Mouse (Mus musculus) ES-E14 (cell line): ENCODE measurements around the gene Clcnka. TPM values are rescaled to one million over a fixed set of nuclear protein-coding genes. Genes with fewer than 3 reads are reported as not detected.
A peak's percentile ranks its signal among the peaks of the same experiment; 100 is the strongest.

Experiments used
- DNase-seq: peaks from one replicate; pipeline ENCODE4 v3.0.0-alpha.2; 2013; ENCODE audit warnings: low read depth, low spot score
- H3K27ac ChIP-seq: 2 replicates; pipeline ENCODE4 v1.5.1; 2012; ENCODE audit warnings: low read depth, mild to moderate bottlenecking, low read length, moderate library complexity, mixed read lengths; ENCODE audit not compliant: poor library complexity, insufficient read depth, severe bottlenecking
- H3K36me3 ChIP-seq: 2 replicates; pipeline ENCODE4 v1.6.1; 2012; ENCODE audit warnings: mild to moderate bottlenecking, low read length, moderate library complexity, mixed read lengths; ENCODE audit not compliant: control insufficient read depth, poor library complexity, insufficient read depth, severe bottlenecking
- H3K4me1 ChIP-seq, 2 experiments: fragments of 150-350 bp in 1 of 2; sonication (generic) in 1 of 2; 2 replicates each; pipeline ENCODE4 v1.6.1; 2012; ENCODE audit warnings: low read length in 2 of 2, mild to moderate bottlenecking in 1 of 2, mixed read lengths in 1 of 2; ENCODE audit not compliant: control insufficient read depth in 2 of 2, insufficient read depth in 2 of 2, poor library complexity in 1 of 2
- H3K4me3 ChIP-seq, 2 experiments: fragments of 150-350 bp in 1 of 2; sonication (generic) in 1 of 2; 2 replicates each; pipeline ENCODE4 v1.5.1; 2012; ENCODE audit warnings: low read length in 2 of 2, low read depth in 1 of 2, mild to moderate bottlenecking in 1 of 2, mixed read lengths in 1 of 2; ENCODE audit not compliant: insufficient read depth in 1 of 2, poor library complexity in 1 of 2, severe bottlenecking in 1 of 2
- H3K9ac ChIP-seq: 2 replicates; pipeline ENCODE4 v1.6.1; 2012; ENCODE audit warnings: low read depth, mild to moderate bottlenecking, low read length, mixed read lengths; ENCODE audit not compliant: poor library complexity, insufficient read depth, severe bottlenecking
- H3K9me3 ChIP-seq: fragments of 150-350 bp; sonication (generic); 2 replicates; pipeline ENCODE4 v1.6.1; 2012; ENCODE audit warnings: low read depth, mild to moderate bottlenecking, low read length; ENCODE audit not compliant: control insufficient read depth, insufficient read depth
- CHD2 ChIP-seq: IDR thresholded peaks from 2 replicates; pipeline ENCODE4 v1.6.1; 2014; ENCODE audit warnings: mild to moderate bottlenecking, low read depth, low read length, inconsistent platforms
- HCFC1 ChIP-seq: IDR thresholded peaks from 2 replicates; pipeline ENCODE4 v1.6.1; 2012; ENCODE audit warnings: low read length, inconsistent platforms, borderline replicate concordance; ENCODE audit not compliant: insufficient read depth
- MAFK ChIP-seq: IDR thresholded peaks from 2 replicates; pipeline ENCODE4 v1.6.1; 2014; ENCODE audit warnings: mild to moderate bottlenecking, low read depth, low read length, inconsistent platforms; ENCODE audit not compliant: insufficient read depth
- ZC3H11A ChIP-seq: IDR thresholded peaks from 2 replicates; pipeline ENCODE4 v1.6.1; 2012; ENCODE audit warnings: low read depth, mild to moderate bottlenecking, inconsistent platforms, low read length, borderline replicate concordance
- ZNF384 ChIP-seq: IDR thresholded peaks from 2 replicates; pipeline ENCODE4 v1.6.1; 2012; ENCODE audit warnings: low read depth, low read length, inconsistent platforms
- in situ Hi-C, 2 experiments: fragments of 600-800 bp; cut with MboI; formaldehyde crosslinking; loops; one replicate each; pipeline ENCODE4 v1.15.1; 2025; ENCODE audit warnings: low sequenced_read_pairs in 2 of 2, inconsistent platforms in 1 of 2; ENCODE audit not compliant: unreplicated experiment in 2 of 2
- total RNA-seq: library from RNA; depleted of rRNA; stranded (reverse); fragments of 300-350 nt; gene quantifications from 2 replicates; pipeline ENCODE4 v1.2.3, GENCODE M21; 2012

Clcnka gene
- total RNA-seq, 1 experiment, result 0.62 TPM

DNA sequence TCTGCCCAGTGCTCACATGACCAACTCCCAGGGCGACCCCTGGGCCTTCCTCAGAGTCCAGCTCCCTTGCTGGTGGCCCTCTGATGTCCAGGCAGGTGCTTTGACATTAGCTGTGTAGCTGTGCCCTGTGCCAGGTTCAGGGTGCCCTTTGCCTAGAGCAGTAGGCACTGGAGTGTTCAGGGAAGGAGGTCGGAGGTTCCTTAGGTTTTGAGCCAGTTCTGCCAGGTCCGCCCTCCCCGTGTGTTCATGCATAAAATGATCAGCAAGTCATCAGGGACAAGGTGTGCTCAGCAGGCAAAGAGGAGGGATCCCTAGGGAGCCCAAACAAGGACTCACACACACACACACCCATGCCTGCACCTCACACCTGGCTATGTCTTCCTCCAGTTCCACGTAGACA lies 45.5 kb downstream of the Clcnka start:
- peak overlapping the region in 1 of 2 experiments; percentile 26; a peak in 1 of 4 replicates for H3K4me3 ChIP-seq
- in situ Hi-C loops, result no loop called here
- no peak overlapping the region for H3K9ac ChIP-seq
- DNase-seq, result no peak
- H3K9me3 ChIP-seq, result no peaks in the 10 kb centered on the region
- no peak for TF ChIP-seq HCFC1
- TF ChIP-seq CHD2, result no peak
- TF ChIP-seq MAFK, result no peak
- no peak for TF ChIP-seq ZNF384
- no peak for TF ChIP-seq ZC3H11A
- H3K36me3 ChIP-seq, result no peaks in the 10 kb centered on the region
- H3K27ac ChIP-seq, result no peak overlapping the region
- peaks cover 2 to 18% of the 10 kb centered on the region in 2 experiments for H3K4me1 ChIP-seq

DNA sequence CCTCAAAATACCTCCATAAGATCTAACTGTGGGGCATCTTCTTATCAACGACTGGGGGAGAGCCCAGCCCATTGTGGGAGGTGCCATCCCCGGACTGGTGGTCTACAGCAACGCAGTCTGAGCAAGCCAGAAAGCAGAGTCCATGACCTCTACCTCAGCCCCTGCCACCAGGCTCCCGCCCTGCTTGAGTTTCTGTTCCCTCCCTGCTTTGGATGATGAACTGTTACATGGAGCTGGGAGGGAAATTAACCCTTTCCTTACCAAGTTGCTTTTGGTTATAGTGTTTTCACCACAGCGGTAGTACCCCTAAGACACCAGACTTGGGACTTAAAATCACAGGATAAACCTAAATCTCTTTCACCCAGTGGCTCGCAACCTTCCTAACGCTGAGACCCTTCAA lies 46.6 kb downstream of the Clcnka start:
- Histone ChIP-seq H3K4me1 (peaks cover 2 to 22% of the 10 kb centered on the region in 2 experiments), H3K9me3 (no peaks in the 10 kb centered on the region), H3K36me3 (no peaks in the 10 kb centered on the region), H3K27ac (no peak overlapping the region), H3K4me3 (no peak overlapping the region), H3K9ac (no peak overlapping the region)
- DNase-seq, result no peak
- in situ Hi-C loops, result no loop called here
- TF ChIP-seq CHD2 (no peak), MAFK (no peak), HCFC1 (no peak), ZC3H11A (no peak), ZNF384 (no peak)

DNA sequence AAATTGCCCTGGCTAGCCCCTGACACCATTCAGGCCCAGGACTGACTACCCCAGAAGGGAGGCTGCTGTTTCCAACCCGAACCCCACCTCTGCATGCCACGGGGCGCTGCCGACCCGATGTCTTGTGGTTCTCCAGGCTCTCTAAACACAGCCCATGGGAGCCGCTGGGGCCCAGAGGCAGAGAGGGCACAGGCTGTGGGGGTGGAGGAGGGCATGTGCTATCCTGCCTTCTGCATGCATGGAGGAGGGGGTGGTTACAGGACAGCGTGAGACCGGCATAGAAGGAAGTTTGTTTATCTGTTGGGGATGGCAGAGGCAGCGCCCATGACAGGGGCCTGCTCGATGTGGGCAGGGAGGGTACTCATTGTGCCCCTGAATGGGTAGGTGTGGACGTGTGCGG lies 48.5 kb downstream of the Clcnka start:
- H3K9ac ChIP-seq, result no peak overlapping the region
- H3K27ac ChIP-seq, result no peak overlapping the region
- H3K9me3 ChIP-seq, result no peaks in the 10 kb centered on the region
- no peak for TF ChIP-seq ZC3H11A
- TF ChIP-seq ZNF384, result no peak
- TF ChIP-seq CHD2, result no peak
- no peak for TF ChIP-seq HCFC1
- TF ChIP-seq MAFK, result no peak
- in situ Hi-C loops, result no loop called here
- peaks cover 2 to 22% of the 10 kb centered on the region in 2 experiments for H3K4me1 ChIP-seq
- no peaks in the 10 kb centered on the region for H3K36me3 ChIP-seq
- DNase-seq, result no peak
- peak overlapping the region in 1 of 2 experiments; percentile 13; a peak in 1 of 4 replicates for H3K4me3 ChIP-seq

DNA sequence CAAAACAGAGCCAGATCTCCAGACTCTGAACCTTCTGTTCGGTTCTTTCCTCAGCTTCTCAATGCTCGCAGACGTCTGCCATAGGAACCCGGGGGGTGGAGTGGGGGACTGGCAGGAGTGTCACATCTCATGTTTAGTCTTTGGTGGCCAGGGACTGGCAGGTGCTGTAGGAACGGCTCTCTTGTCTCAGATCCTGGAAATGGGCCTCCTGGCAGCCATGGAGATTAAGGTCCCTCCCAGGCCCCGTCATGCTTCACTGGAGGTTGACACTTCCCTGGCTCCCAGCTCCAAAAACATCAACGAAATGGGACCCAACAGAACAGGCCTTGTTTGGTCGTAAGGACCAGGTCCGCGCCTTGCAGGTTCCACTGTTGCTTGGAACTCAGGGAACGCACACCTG lies 49.9 kb downstream of the Clcnka start:
- Histone ChIP-seq H3K4me3 (no peak overlapping the region), H3K9ac (no peak overlapping the region), H3K4me1 (peaks cover 2 to 18% of the 10 kb centered on the region in 2 experiments), H3K9me3 (no peaks in the 10 kb centered on the region), H3K36me3 (no peaks in the 10 kb centered on the region), H3K27ac (no peak overlapping the region)
- TF ChIP-seq ZNF384 (no peak), CHD2 (no peak), MAFK (no peak), HCFC1 (no peak), ZC3H11A (no peak)
- DNase-seq, result no peak
- in situ Hi-C loops, result no loop called here

DNA sequence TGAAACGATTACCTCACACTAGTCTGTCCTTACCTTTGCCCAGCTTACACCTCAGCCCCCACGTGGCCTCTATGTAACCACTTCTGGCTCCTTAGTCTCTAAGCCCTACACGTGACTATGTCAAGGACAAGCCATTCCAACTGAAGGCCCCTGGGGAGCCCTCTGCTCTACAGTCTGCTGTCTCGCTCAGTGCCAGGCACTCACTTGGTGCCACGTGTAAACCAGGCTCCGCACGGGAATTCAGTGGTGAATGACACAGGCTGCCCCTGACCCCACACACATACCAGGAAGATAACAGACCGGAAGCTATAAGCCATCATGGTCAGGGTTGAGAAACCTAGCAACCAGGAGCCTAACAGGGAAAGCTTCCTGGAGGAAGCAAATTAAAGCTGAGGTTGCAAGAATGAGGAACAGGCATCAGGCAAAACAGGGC lies 51.1 kb downstream of the Clcnka start:
- TF ChIP-seq ZNF384 (no peak), HCFC1 (no peak), CHD2 (no peak), MAFK (peak; percentile 72), ZC3H11A (no peak)
- Histone ChIP-seq H3K4me1 (peaks cover 2 to 11% of the 10 kb centered on the region in 2 experiments; a peak in 3 of 4 replicates), H3K36me3 (no peaks in the 10 kb centered on the region), H3K9me3 (no peaks in the 10 kb centered on the region), H3K4me3 (no peak overlapping the region), H3K27ac (no peak overlapping the region), H3K9ac (no peak overlapping the region; the same call in 1 of the 2 replicates)
- no peak for DNase-seq
- in situ Hi-C loops, result no loop called here
